Mouse (Mus musculus) gastrocnemius, adult 8-10 months (tissue): ENCODE data around the gene Tmem28. TPM values are rescaled to one million over a fixed set of nuclear protein-coding genes. Genes with fewer than 3 reads are reported as not detected.

ENCODE experiments used
- DNase-seq, 2 experiments: peaks; one replicate each; pipeline ENCODE4 v3.0.0; 2022; ENCODE audit warnings: low spot score in 2 of 2
- total RNA-seq, 4 experiments: library from RNA; stranded (reverse); gene quantifications; 2 replicates each; pipeline ENCODE4 v1.2.4; 2022

Gene Tmem28
- under 1 TPM in 3 of 4 experiments, not detected in 1; 0.05 to 0.19 (median 0.07) TPM for total RNA-seq

DNA sequence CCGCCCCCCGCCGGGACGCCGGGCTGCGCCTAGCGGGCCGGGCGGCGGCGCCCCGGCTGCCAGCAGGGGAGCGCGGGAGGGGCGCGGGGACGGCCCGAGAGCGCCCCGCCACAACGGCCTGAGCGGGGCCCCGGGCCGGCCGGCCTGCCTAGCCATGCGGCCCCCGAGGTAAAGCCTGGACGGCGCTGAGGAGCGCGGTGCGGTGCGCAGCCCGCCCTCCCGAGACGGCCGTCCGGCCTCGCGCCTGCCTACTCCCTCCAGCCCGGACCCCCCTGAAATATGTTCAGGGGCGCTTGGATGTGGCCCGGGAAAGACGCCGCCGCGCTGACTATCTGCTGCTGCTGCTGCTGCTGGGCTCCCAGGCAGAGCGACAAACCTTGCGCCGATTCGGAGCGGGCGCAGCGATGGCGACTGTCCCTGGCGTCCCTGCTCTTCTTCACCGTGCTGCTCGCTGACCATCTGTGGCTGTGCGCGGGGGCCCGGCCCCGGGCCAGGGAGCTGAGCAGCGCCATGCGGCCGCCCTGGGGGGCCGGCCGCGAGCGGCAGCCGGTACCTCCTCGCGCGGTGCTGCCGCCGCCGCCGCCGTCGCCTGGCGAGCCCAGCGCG lies at the start of gene Tmem28:
TSS of gene Tmem28 (plus strand) at position 232 of the 606 bp plus-strand sequence.
- no peak for DNase-seq

DNA sequence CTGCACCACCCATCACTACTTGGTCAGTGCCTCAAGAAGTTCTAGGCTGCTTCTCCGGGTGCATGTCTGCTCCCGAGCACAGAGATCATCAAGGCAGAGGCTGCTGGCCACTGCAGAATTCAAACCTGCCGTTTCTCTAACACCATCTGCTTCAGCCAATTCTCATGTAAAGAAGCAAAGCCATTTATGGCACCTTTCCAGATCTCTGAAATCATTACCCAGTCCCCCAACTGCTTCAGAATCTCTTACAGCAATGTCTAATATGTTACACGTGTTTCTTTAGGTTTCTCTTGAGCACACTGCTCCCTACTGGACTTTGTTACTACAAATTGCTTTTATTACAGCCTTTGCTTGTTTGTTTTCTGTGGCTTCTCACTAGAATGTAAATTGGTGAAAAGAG lies 40.5 kb upstream of the Tmem28 start:
- DNase-seq = no peak

DNA sequence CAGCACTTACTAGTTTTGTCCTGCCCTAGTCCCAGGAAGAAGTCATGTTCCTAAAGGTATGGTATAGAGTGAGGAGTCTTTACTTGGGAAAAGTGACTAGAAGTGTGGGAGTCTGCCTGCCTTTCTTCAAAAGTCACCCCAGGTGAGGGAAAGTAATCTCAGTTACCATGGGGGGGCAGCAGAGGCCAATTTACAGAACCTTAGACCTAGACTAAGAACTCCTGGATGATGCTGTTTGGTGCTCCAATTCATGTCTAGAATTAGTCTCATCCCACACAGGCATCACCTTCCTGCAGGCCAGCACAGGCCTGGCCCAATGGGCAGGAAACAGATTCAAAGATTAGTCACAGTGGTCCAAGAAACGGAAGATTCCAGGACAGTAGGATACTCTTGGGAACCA lies 12.4 kb upstream of the Tmem28 start:
- no peak for DNase-seq

DNA sequence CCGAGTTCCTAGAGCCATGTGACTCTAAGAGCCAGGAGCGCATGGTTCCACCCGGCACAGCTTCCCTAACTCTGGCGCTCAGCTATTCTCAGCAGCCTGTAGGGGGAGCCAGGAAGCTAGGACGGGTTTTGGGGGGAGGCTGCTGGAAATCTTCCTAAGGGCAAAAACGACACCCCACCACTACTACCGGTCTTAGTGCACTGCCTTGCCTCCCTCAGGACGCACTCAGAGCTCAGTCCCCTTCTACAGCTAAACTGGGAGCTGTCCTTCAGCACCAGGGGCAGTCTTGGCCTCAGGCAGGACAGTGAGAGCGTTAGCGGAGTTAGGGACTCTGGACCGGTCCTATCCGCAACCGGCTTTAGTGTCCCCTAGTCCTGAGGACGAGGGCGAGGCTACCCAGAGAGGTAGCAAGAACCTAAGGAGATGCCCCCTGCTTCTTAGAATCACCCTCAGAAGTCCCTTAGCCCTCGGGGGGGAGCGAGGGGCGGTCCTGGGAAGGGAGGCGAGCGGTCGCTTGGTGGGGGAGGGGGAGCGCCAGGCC lies 1.4 kb upstream of the Tmem28 start:
- DNase-seq = peak; percentile 8 to 13

DNA sequence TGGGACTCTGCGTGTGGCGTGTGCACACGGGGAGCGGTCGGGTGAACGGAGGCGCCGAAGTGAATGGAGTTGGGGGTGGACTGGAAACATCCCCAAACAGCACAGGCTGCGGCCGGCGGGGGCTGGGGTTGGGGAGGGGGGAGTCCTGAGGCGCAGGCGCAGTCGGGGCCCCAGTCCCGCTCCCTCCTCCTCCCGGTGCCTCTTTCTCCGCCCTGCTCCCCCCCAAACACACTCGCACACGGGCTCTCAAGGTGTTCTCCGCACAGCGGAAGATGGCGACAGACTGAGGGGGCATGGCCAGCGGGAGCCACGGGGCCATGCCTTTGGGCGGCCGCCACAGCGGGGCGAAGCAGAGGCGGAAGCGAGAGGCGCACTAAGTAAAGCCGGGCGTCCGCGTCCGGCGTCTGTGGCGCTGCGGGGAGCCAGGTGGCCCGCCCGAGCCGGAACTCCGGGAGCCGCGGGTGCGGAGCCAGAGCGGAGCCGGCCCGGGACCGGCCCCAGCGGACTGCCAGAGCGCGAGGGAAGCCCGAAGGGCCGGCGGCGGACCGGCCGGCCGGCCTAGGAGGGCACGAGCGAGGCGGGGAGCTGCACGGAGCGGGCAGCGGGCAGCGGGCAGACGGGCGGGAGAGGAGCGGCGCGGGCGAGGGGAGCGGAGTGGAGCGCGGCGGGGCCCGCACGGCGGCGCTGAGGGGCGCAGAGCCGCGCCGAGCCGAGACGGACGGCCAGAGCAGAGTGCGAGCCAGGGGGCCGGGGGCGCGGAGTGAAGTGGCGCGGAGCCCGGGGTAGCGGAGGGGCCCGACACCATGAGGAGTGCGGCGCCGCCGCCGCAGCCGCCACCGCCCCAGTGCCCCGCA lies 658 bp upstream of the Tmem28 start:
- DNase-seq = no peak

GRCm38 (mm10) chrX:99842090-99842489 lies 21.3 kb downstream of the Tmem28 start:
- DNase-seq = no peak

DNA sequence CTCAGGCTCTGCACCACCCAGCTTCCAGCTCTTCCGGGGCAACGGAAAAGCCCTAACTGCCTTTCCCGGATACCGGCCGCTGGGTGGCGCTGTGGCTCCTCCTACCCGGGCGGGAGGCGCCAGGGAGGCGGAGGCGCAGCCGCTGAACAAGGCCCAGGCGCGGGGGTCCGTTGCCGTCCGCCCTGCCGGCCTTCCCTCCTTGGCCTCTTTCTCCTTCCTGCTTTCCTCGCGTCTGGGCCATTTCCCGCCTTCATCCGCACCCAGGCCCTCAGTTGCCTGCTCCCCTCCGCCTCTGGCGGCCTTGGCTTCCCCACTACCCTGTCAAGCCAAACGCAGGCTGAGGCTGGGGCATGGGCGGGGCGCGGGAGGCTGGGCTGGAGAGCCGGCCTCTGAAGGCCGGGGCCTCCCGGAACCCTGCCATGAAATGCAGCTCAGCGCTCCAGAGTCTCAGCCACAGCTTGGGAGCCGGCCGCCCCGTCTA lies 32.5 kb downstream of the Tmem28 start:
- peak; percentile 52 to 70 for DNase-seq

DNA sequence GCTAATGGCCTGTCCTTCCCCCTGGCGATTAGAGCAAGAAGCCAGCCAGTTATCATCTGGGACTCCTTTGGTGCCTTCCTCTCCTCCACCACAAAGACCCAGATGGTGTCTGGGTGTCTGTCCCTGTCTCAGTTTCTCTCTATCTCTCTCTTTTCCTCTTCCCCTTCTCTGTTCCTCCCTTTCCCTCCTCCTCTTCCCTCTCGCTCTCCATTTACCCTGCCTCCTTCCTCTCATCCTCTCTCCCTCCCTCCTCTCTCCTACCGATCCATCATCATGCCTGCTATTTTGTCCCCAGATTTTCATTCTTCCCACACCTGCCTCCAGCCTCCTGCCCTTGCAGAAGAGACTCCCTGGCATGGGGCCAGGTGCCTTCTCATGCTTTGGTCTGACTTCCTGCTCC lies 33.0 kb downstream of the Tmem28 start:
- DNase-seq = no peak

DNA sequence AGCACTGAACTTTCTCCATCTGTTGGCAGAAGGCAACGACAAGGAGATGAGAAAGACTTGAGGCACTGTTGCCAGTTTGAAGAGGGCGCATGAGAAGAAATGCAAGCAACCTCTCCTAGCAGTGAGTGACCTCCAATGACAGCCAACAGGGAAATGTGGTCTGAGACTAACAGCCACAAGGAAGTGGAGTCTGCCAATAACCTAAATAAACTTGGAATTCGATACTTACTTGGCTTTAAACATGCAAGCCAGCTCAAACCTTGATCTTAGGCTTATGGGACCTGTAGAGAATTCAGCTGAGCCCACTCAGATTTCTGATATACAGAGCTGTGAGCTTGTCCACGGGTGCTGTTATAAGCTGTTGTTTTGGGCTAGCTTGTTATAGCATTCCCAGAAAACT lies 51.4 kb downstream of the Tmem28 start:
- no peak for DNase-seq

DNA sequence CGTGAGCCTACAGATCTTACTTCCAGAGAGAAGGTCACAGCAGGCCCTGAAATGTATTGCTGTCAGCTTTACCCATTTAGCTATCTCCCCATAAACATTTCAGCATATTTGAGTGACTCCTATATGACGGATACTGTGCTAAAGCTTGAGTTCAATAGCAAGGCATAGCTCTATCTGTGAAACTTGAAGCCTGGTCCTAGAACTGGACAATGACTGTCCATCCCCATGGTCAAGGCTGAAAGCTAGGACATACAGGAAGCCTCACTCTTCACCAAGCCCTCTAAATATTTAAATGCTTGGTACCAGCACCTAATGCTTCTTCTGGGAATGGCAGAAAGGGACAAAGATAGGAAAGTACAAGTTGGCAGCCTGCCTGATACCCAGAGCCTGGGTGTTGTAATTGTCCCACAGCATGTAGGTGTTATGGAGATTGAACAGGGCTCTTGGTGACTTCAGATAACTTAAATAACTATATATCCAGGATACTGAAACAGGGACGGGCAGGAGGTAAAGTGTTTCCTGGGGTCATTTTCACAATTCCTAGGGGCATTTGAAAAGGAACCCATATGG lies 51.9 kb downstream of the Tmem28 start:
- no peak for DNase-seq

- DNase-seq = peak in 1 of 2 experiments; percentile 11
These were observed 52.6 kb downstream of the Tmem28 start for GRCm38 (mm10) chrX:99873259-99873919.

DNA sequence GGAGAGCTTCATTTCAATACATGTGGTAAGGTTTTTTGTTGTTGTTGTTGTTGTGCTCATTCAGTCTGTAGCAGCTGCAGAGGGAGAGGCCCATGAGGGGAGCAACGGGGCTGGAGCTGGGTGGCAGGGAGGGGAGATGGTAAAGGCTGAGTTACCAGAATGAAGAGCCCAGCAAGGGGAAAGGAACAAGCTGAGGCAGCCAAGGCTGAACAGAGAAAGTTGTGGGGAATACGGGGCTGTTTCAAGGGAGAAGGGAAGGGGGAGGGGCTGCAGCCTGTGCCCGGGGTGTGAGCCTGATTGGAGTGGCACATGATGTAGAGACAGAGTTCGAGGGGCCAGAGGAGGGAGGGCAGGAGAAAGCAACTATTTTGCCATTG lies 53.1 kb downstream of the Tmem28 start:
- DNase-seq = no peak

DNA sequence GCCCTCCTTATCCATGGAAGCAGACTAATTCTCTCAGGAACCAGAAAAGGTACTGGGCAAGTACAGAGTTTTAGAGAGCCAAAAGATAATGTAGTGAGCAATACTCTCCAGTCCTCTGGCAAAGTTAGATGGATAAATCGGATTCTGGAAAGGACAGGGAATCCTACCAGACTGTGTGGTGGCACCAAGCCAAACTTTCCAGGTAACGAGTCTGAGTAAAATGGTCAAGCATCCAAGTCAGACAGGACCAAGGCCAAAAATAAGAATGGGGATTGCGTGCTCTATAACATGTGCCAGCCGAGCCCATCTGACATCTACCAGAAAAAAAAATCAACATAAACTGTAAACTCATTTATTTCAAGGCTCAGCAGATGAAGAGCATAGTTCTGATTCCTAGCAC lies 56.0 kb downstream of the Tmem28 start:
- DNase-seq = no peak

- DNase-seq = no peak
These were observed 62.6 kb downstream of the Tmem28 start for GRCm38 (mm10) chrX:99883396-99883795.

Other genes with a start within 250 kb of the Tmem28 start
- 1 to 10 TPM in 3 of 4 experiments, under 1 TPM in 1; 0.73 to 1.9 (median 1.5) TPM for gene Eda, start 154.6 kb downstream of the Tmem28 start, total RNA-seq